Mouse (Mus musculus): Measurements from ENCODE around the gene Rbm20. TPM values are rescaled to one million over a fixed set of nuclear protein-coding genes. Genes with fewer than 3 reads are reported as not detected.
A peak's percentile ranks its signal among the peaks of the same experiment; 100 is the strongest.

Gene Rbm20
- polyA plus RNA-seq, 1 experiment, result not detected

GRCm38 (mm10) chr19:53851826-53852698, 175.0 kb downstream of the Rbm20 start:
- H3K4me3 ChIP-seq (ENCODE audit: insufficient read depth, low read depth, low read length), result no peak overlapping the region
- H3K27ac ChIP-seq (ENCODE audit: insufficient read depth, low read depth, low read length), result peak overlapping the region; percentile 95
- TF ChIP-seq POLR2A (IDR thresholded peaks at IDR 0.05; ENCODE audit: insufficient read depth, low read depth, low read length), result no peak
- no peak for TF ChIP-seq CTCF (IDR thresholded peaks at IDR 0.05; ENCODE audit: insufficient read depth, low read depth, low read length)
- peaks cover 51% of the 10 kb centered on the region for H3K4me1 ChIP-seq (ENCODE audit: control insufficient read depth, insufficient read depth, low read length)
- WGBS, result 28% methylated on average over 14 of the region's 14 CpGs

DNA sequence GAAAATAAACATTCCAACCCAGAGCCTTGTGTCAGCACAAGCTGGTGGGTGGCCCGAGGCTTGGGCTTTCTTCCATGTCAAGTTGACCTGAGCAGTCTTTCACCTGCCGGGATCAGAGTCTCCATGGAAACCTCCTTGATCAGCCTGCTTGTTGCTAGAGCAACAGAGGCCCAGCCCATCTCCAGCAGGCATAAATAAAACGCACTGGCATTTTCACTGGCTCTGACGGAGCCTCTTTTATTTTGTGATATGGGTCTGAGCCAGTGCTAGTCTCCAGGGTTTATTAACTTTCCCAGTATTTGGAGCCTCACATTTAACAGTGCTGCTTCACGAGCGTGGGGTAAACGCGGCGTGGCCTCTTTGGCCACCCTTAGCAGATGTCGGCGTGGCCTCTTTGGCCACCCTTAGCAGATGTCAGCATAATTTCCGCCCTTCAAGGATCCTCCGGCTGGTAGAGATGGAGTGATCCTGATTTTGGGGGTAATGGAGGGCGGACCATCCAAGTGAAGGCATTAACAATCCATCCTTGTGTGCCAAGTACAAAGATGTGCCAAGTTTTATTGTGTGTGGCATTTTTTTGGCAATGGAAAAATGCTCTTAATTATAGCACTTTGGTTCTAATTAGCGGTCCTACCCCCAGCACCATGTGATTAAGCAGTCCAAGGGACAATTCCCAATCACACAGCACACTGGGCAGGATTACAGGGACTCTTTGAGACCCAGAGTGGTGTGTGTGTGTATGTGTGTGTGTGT, 175.8 kb downstream of the Rbm20 start:
- Histone ChIP-seq H3K4me1 (ENCODE audit: control insufficient read depth, insufficient read depth, low read length) (peaks cover 59% of the 10 kb centered on the region), H3K27ac (ENCODE audit: insufficient read depth, low read depth, low read length) (peak overlapping the region; percentile 95), H3K4me3 (ENCODE audit: insufficient read depth, low read depth, low read length) (peak overlapping the region; percentile 17; the same call in 1 of the 2 replicates)
- TF ChIP-seq POLR2A (IDR thresholded peaks at IDR 0.05; ENCODE audit: insufficient read depth, low read depth, low read length), result no peak
- no peak for TF ChIP-seq CTCF (IDR thresholded peaks at IDR 0.05; ENCODE audit: insufficient read depth, low read depth, low read length)
- WGBS, result 8% methylated on average over 15 of the region's 15 CpGs

GRCm38 (mm10) chr19:53854978-53855377, 177.9 kb downstream of the Rbm20 start:
- TF ChIP-seq POLR2A (IDR thresholded peaks at IDR 0.05; ENCODE audit: insufficient read depth, low read depth, low read length), result no peak
- no peak for TF ChIP-seq CTCF (IDR thresholded peaks at IDR 0.05; ENCODE audit: insufficient read depth, low read depth, low read length)
- H3K27ac ChIP-seq (ENCODE audit: insufficient read depth, low read depth, low read length), result no peak overlapping the region
- H3K4me3 ChIP-seq (ENCODE audit: insufficient read depth, low read depth, low read length), result no peak overlapping the region
- H3K4me1 ChIP-seq (ENCODE audit: control insufficient read depth, insufficient read depth, low read length), result peaks cover 61% of the 10 kb centered on the region
- WGBS, result 64% methylated on average over 4 of the region's 4 CpGs

DNA sequence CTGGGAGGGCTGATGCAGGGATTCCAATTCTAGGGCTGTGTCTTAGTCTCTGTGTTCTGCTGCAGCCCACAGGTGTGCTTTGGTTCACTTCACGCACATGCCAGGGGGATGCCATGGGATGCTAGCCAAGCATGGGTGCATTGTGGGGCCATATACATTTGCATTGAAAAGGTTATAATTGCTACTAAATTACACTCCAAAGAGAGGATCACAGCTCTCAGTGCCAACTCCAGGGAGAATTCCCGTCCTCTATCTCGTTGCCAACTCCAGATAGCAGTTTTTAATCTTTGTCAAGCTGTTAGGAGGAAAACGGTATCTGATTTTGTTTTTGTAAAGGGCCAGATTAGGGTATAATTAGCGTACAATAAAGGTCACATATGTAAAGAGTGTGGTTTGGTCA, 178.7 kb downstream of the Rbm20 start:
- Histone ChIP-seq H3K4me3 (ENCODE audit: insufficient read depth, low read depth, low read length) (no peak overlapping the region), H3K4me1 (ENCODE audit: control insufficient read depth, insufficient read depth, low read length) (peaks cover 53% of the 10 kb centered on the region), H3K27ac (ENCODE audit: insufficient read depth, low read depth, low read length) (no peak overlapping the region)
- WGBS, result 65% methylated on average over 5 of the region's 5 CpGs
- no peak for TF ChIP-seq CTCF (IDR thresholded peaks at IDR 0.05; ENCODE audit: insufficient read depth, low read depth, low read length)
- TF ChIP-seq POLR2A (IDR thresholded peaks at IDR 0.05; ENCODE audit: insufficient read depth, low read depth, low read length), result no peak

GRCm38 (mm10) chr19:53856794-53857193, 179.7 kb downstream of the Rbm20 start:
- Histone ChIP-seq H3K4me3 (ENCODE audit: insufficient read depth, low read depth, low read length) (no peak overlapping the region), H3K27ac (ENCODE audit: insufficient read depth, low read depth, low read length) (peak overlapping the region; percentile 59; the same call in 1 of the 2 replicates), H3K4me1 (ENCODE audit: control insufficient read depth, insufficient read depth, low read length) (peaks cover 43% of the 10 kb centered on the region)
- WGBS, result 30% methylated on average over 9 of the region's 9 CpGs
- TF ChIP-seq POLR2A (IDR thresholded peaks at IDR 0.05; ENCODE audit: insufficient read depth, low read depth, low read length), result no peak
- TF ChIP-seq CTCF (IDR thresholded peaks at IDR 0.05; ENCODE audit: insufficient read depth, low read depth, low read length), result no peak

- WGBS, result 33% methylated on average over 6 of the region's 6 CpGs
- no peak for TF ChIP-seq CTCF (IDR thresholded peaks at IDR 0.05; ENCODE audit: insufficient read depth, low read depth, low read length)
- no peak overlapping the region; the same call in 1 of the 2 replicates for H3K27ac ChIP-seq (ENCODE audit: insufficient read depth, low read depth, low read length)
- H3K4me3 ChIP-seq (ENCODE audit: insufficient read depth, low read depth, low read length), result no peak overlapping the region
- H3K4me1 ChIP-seq (ENCODE audit: control insufficient read depth, insufficient read depth, low read length), result peaks cover 36% of the 10 kb centered on the region
These were observed 180.9 kb downstream of the Rbm20 start for GRCm38 (mm10) chr19:53857962-53858361.

DNA sequence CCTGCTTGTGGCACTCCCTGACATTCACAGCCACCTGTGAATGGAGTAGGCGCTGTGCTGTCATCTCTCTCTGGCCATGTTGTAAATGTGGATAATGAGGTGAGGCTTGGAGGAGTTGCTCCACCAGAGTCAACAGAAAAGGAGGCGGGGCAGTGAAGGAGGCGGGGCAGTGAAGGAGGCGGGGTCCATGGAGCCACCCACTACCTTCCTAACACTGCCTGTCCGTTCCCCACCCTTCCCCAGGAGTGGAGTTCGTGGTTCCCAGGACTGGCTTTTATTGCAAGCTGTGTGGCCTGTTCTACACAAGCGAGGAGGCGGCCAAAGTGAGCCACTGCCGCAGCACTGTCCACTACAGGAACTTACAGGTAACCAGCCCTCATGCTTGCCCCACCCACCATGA, 182.0 kb downstream of the Rbm20 start:
- H3K27ac ChIP-seq (ENCODE audit: insufficient read depth, low read depth, low read length), result no peak overlapping the region
- WGBS, result 78% methylated on average over 9 of the region's 9 CpGs
- peaks cover 29% of the 10 kb centered on the region for H3K4me1 ChIP-seq (ENCODE audit: control insufficient read depth, insufficient read depth, low read length)
- no peak overlapping the region for H3K4me3 ChIP-seq (ENCODE audit: insufficient read depth, low read depth, low read length)
- no peak for TF ChIP-seq CTCF (IDR thresholded peaks at IDR 0.05; ENCODE audit: insufficient read depth, low read depth, low read length)
- no peak for TF ChIP-seq POLR2A (IDR thresholded peaks at IDR 0.05; ENCODE audit: insufficient read depth, low read depth, low read length)

DNA sequence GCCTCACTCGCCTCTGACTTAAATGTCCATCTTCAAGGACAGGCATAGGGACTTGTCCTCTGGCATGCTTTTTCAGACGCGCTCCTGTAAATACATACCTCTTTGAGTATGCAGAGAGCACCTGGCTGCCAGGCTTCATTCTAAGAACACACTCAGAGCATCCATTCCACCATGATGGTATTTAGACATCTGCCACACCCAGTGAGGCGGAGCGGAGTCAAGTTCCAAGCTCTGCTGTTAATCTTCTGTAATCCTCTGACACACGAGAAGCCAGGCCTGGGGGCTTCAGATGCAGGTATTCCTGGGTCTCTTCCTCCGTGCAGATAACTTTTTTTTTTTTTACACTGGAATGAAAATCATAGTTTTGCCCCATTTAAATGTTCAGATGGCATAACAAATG, 182.5 kb downstream of the Rbm20 start:
- peaks cover 29% of the 10 kb centered on the region for H3K4me1 ChIP-seq (ENCODE audit: control insufficient read depth, insufficient read depth, low read length)
- WGBS, result 86% methylated on average over 7 of the region's 7 CpGs
- TF ChIP-seq POLR2A (IDR thresholded peaks at IDR 0.05; ENCODE audit: insufficient read depth, low read depth, low read length), result no peak
- no peak for TF ChIP-seq CTCF (IDR thresholded peaks at IDR 0.05; ENCODE audit: insufficient read depth, low read depth, low read length)
- H3K4me3 ChIP-seq (ENCODE audit: insufficient read depth, low read depth, low read length), result no peak overlapping the region
- H3K27ac ChIP-seq (ENCODE audit: insufficient read depth, low read depth, low read length), result no peak overlapping the region

DNA sequence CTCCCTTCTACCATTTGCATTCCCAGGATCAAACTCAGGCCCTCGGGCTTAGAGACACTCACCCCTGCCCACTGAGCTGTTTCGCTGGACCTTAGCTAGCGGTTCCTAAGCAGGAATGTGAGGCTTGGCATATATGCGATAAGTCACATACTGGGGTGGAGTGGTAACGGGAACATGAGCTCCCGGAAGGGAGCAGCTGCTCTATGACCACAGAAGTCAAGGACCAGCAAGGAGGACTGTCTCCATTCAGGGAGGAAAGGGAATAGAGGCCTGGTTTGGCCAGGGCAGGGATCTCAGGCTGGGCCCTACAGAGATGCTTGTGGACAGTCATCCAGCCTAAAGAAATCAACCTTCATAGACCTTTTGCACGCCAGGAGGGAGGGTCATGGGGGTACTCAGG, 184.2 kb downstream of the Rbm20 start:
- Histone ChIP-seq H3K4me3 (ENCODE audit: insufficient read depth, low read depth, low read length) (no peak overlapping the region), H3K27ac (ENCODE audit: insufficient read depth, low read depth, low read length) (no peak overlapping the region), H3K4me1 (ENCODE audit: control insufficient read depth, insufficient read depth, low read length) (peaks cover 20% of the 10 kb centered on the region)
- TF ChIP-seq CTCF (IDR thresholded peaks at IDR 0.05; ENCODE audit: insufficient read depth, low read depth, low read length) (no peak), POLR2A (IDR thresholded peaks at IDR 0.05; ENCODE audit: insufficient read depth, low read depth, low read length) (no peak)
- WGBS, result 93% methylated on average over 7 of the region's 7 CpGs
